Mouse (Mus musculus) forebrain, postnatal 0 days (tissue): ENCODE data around the gene Ier2. TPM values are rescaled to one million over a fixed set of nuclear protein-coding genes. Genes with fewer than 3 reads are reported as not detected.

ENCODE experiments used
- ATAC-seq: fragments of 200-750 bp; cut with Nextera tagmentation; 2 replicates; pipeline ENCODE4 v1.8.0; 2017; ENCODE audit warnings: mild to moderate bottlenecking, moderate library complexity
- DNase-seq: peaks from one replicate; pipeline ENCODE4 v3.0.0-alpha.2; 2015
- H3K27ac ChIP-seq: fragments of 300-500 bp; sonication (generic); 2 replicates; pipeline ENCODE4 v1.5.1; 2014; ENCODE audit warnings: low read depth, mild to moderate bottlenecking, antibody characterized with exemption, low read length, moderate library complexity, mixed read lengths
- H3K27me3 ChIP-seq: fragments of 300-500 bp; sonication (generic); 2 replicates; pipeline ENCODE4 v1.6.1; 2014; ENCODE audit warnings: mild to moderate bottlenecking, low read length, mixed read lengths; ENCODE audit not compliant: insufficient read depth
- H3K36me3 ChIP-seq: fragments of 300-500 bp; sonication (generic); 2 replicates; pipeline ENCODE4 v1.6.1; 2014; ENCODE audit warnings: mild to moderate bottlenecking, moderate library complexity; ENCODE audit not compliant: insufficient read depth
- H3K4me1 ChIP-seq: fragments of 300-500 bp; sonication (generic); 2 replicates; pipeline ENCODE4 v1.6.1; 2014; ENCODE audit warnings: antibody characterized with exemption; ENCODE audit not compliant: insufficient read depth
- H3K4me2 ChIP-seq: fragments of 300-500 bp; sonication (generic); 2 replicates; pipeline ENCODE4 v1.6.1; 2014; ENCODE audit warnings: low read depth, mild to moderate bottlenecking, moderate library complexity
- H3K4me3 ChIP-seq: fragments of 300-500 bp; sonication (generic); 2 replicates; pipeline ENCODE4 v1.5.1; 2014; ENCODE audit warnings: low read depth, low read length, mixed read lengths
- H3K9ac ChIP-seq: fragments of 300-500 bp; sonication (generic); 2 replicates; pipeline ENCODE4 v1.6.1; 2014; ENCODE audit warnings: mild to moderate bottlenecking
- H3K9me3 ChIP-seq: fragments of 300-500 bp; sonication (generic); 2 replicates; pipeline ENCODE4 v1.6.1; 2016; ENCODE audit warnings: low read length
- CTCF ChIP-seq: sonication (generic); IDR thresholded peaks from 2 replicates; pipeline ENCODE4 v1.5.1; 2016; ENCODE audit warnings: antibody characterized with exemption, control low read depth, low read depth
- WGBS: fragments of 180-500 bp; shearing (Covaris S2); extraction: QIAGEN DNeasy Blood & Tissue Kit; methylation state at CpG from one replicate; pipeline ENCODE4 v1.1.7; 2014; 5-methylcytosine and 5-hydroxymethylcytosine counted together
- polyA plus RNA-seq: library from polyadenylated mRNA; unstranded; fragments of >200 nt; fragmentation: Nextera tagmentation; extraction: Ambion mirVana; gene quantifications from 2 replicates; pipeline ENCODE4 v1.2.1, GENCODE M21; 2015
- total RNA-seq: library from RNA; depleted of rRNA; stranded (reverse); fragments of >200 nt; gene quantifications from 2 replicates; pipeline ENCODE4 v1.2.3, GENCODE M21; 2014

The Ier2 gene
- total and polyA plus RNA-seq, 2 experiments from 2014 or later, result 8.5 to 19.3 TPM

GRCm38 (mm10) chr8:84702963-84703465 is 40.4 kb upstream of the Ier2 start:
- 0 out of 2 replicates have a peak, but pooled peaks cover 11% of the 10 kb centered on the region for H3K27me3 ChIP-seq
- peak overlapping the region; percentile 29 for H3K27ac ChIP-seq
- peaks cover 10% of the 10 kb centered on the region for H3K4me1 ChIP-seq
- H3K9me3 ChIP-seq, result no peaks in the 10 kb centered on the region
- H3K4me2 ChIP-seq, result peak overlapping the region; percentile 5; the same call in 1 of the 2 replicates
- no peak overlapping the region for H3K9ac ChIP-seq
- peak; percentile 27 for DNase-seq
- no peak for ATAC-seq
- no peak for TF ChIP-seq CTCF
- H3K4me3 ChIP-seq, result no peak overlapping the region
- WGBS, result 72% methylated on average over 6 of the region's 6 CpGs
- H3K36me3 ChIP-seq, result peaks cover 16% of the 10 kb centered on the region

- no peak for DNase-seq
Observed at GRCm38 (mm10) chr8:84702561-84702960, 39.9 kb upstream of the Ier2 start.

GRCm38 (mm10) chr8:84700941-84701911 is 38.6 kb upstream of the Ier2 start, which contains the start of gene Lyl1:
TSS of gene Lyl1 (plus strand) at chr8:84701457.
- H3K4me2 ChIP-seq, result peak within 1 kb of the TSS; percentile 5; the same call in 1 of the 2 replicates
- TF ChIP-seq CTCF, result peak; percentile 31; the same call in 1 of the 2 replicates
- H3K27ac ChIP-seq, result peak within 1 kb of the TSS; percentile 54
- 0 out of 2 replicates have a peak within 1 kb of the TSS, but pooled peaks have one; percentile 18 for H3K9ac ChIP-seq
- ATAC-seq, result no peak
- no peak within 1 kb of the TSS for H3K4me3 ChIP-seq
- peaks cover 23% of the 10 kb centered on the region for H3K36me3 ChIP-seq
- WGBS, result 18% methylated on average over 34 of the region's 34 CpGs
- no peak for DNase-seq
- H3K27me3 ChIP-seq, result 0 out of 2 replicates have a peak, but pooled peaks cover 4% of the 10 kb centered on the region
- H3K4me1 ChIP-seq, result 0 out of 2 replicates have a peak, but pooled peaks cover 3% of the 10 kb centered on the region
- H3K9me3 ChIP-seq, result no peaks in the 10 kb centered on the region

More at GRCm38 (mm10) chr8:84702561-84702960, 39.9 kb upstream of the Ier2 start:
- H3K9ac ChIP-seq, result no peak overlapping the region
- H3K4me2 ChIP-seq, result peak overlapping the region; percentile 5; the same call in 1 of the 2 replicates
- H3K9me3 ChIP-seq, result no peaks in the 10 kb centered on the region
- H3K4me1 ChIP-seq, result peaks cover 5% of the 10 kb centered on the region; the same call in 1 of the 2 replicates
- no peak overlapping the region for H3K4me3 ChIP-seq
- WGBS, result 73% methylated on average over 9 of the region's 9 CpGs
- peaks cover 14% of the 10 kb centered on the region for H3K36me3 ChIP-seq
- H3K27me3 ChIP-seq, result 0 out of 2 replicates have a peak, but pooled peaks cover 6% of the 10 kb centered on the region
- TF ChIP-seq CTCF, result no peak
- H3K27ac ChIP-seq, result peak overlapping the region; percentile 54; the same call in 1 of the 2 replicates
- ATAC-seq, result no peak

- H3K9ac ChIP-seq, result no peak overlapping the region
- 0 out of 2 replicates have a peak overlapping the region, but pooled peaks have one; percentile 16 for H3K27ac ChIP-seq
- H3K4me2 ChIP-seq, result no peak overlapping the region
- H3K9me3 ChIP-seq, result no peaks in the 10 kb centered on the region
- TF ChIP-seq CTCF, result no peak
- no peak for ATAC-seq
- 0 out of 2 replicates have a peak, but pooled peaks cover 3% of the 10 kb centered on the region for H3K4me1 ChIP-seq
- 0 out of 2 replicates have a peak, but pooled peaks cover 4% of the 10 kb centered on the region for H3K27me3 ChIP-seq
- no peak for DNase-seq
- 77% methylated on average over 5 of the region's 5 CpGs for WGBS
- H3K36me3 ChIP-seq, result peaks cover 29% of the 10 kb centered on the region
- H3K4me3 ChIP-seq, result no peak overlapping the region
Observed at GRCm38 (mm10) chr8:84700526-84700925, 37.9 kb upstream of the Ier2 start.

- peak; percentile 74 for DNase-seq
- Histone ChIP-seq H3K27me3 (0 out of 2 replicates have a peak, but pooled peaks cover 4% of the 10 kb centered on the region), H3K27ac (peak overlapping the region; percentile 16; the same call in 1 of the 2 replicates), H3K9me3 (no peaks in the 10 kb centered on the region), H3K4me2 (no peak overlapping the region), H3K4me3 (no peak overlapping the region), H3K4me1 (0 out of 2 replicates have a peak, but pooled peaks cover under 1% of the 10 kb centered on the region), H3K36me3 (peaks cover 34% of the 10 kb centered on the region), H3K9ac (no peak overlapping the region)
- peak; percentile 80 for TF ChIP-seq CTCF
- ATAC-seq, result peak; percentile 59
- WGBS, result 51% methylated on average over 7 of the region's 7 CpGs
Observed at GRCm38 (mm10) chr8:84699861-84700322, 37.2 kb upstream of the Ier2 start.

- Histone ChIP-seq H3K36me3 (peaks cover 36% of the 10 kb centered on the region), H3K9me3 (no peaks in the 10 kb centered on the region), H3K27ac (peak overlapping the region; percentile 57), H3K9ac (no peak overlapping the region), H3K4me3 (no peak overlapping the region), H3K4me1 (no peaks in the 10 kb centered on the region), H3K4me2 (no peak overlapping the region), H3K27me3 (no peaks in the 10 kb centered on the region)
- no peak for TF ChIP-seq CTCF
- ATAC-seq (no peak), DNase-seq (no peak)
- WGBS, result 67% methylated on average over 9 of the region's 9 CpGs
Observed at GRCm38 (mm10) chr8:84698929-84699401, 36.3 kb upstream of the Ier2 start.
